Mouse (Mus musculus) left cerebral cortex, adult 2 months (tissue): ENCODE measurements around the gene 1810013L24Rik. TPM values are rescaled to one million over a fixed set of nuclear protein-coding genes. Genes with fewer than 3 reads are reported as not detected.

Experiments used
- DNase-seq, 2 experiments: peaks; one replicate each; pipeline ENCODE4 v3.0.0; 2021 to 2022; ENCODE audit warnings: low spot score in 2 of 2, mixed read lengths in 1 of 2; ENCODE audit errors: extremely low spot score in 1 of 2
- H3K27ac ChIP-seq: fragments of 200-600 bp; 2 replicates; pipeline ENCODE4 v1.8.1; 2022
- H3K4me3 ChIP-seq: fragments of 200-600 bp; 2 replicates; pipeline ENCODE4 v1.8.1; 2022
- CTCF ChIP-seq: fragments of 200-600 bp; IDR thresholded peaks from 2 replicates; pipeline ENCODE4 v1.8.1; 2022; ENCODE audit warnings: antibody characterized with exemption, mild to moderate bottlenecking, moderate library complexity
- intact Hi-C: fragments of 180-260 bp; cut with DNase I; formaldehyde crosslinking; loops from one replicate; pipeline ENCODE4 v1.15.1; 2025
- total RNA-seq, 2 experiments: library from RNA; stranded (reverse); gene quantifications; 2 replicates each; pipeline ENCODE4 v1.2.3; 2021

1810013L24Rik gene
- total RNA-seq, 2 experiments from 2014 or later: 111 TPM

- Histone ChIP-seq H3K4me3 (no peak overlapping the region), H3K27ac (no peak overlapping the region)
- DNase-seq: no peak
- intact Hi-C loops: loop anchor here (10.0 kb wide), 1 partner anchor 154 kb away; the partner anchor contains the start of gene Gm5767
- TF ChIP-seq CTCF: no peak
Measured at GRCm38 (mm10) chr16:8838921-8839320, 9.0 kb downstream of the 1810013L24Rik start.

GRCm38 (mm10) chr16:8840557-8840956 lies 10.7 kb downstream of the 1810013L24Rik start:
- intact Hi-C loops: no loop called here
- no peak for TF ChIP-seq CTCF
- Histone ChIP-seq H3K27ac (no peak overlapping the region), H3K4me3 (no peak overlapping the region)
- DNase-seq: no peak

- H3K27ac ChIP-seq: no peak overlapping the region
- H3K4me3 ChIP-seq: no peak overlapping the region
- DNase-seq: no peak
- no peak for TF ChIP-seq CTCF
- intact Hi-C loops: no loop called here
Measured at GRCm38 (mm10) chr16:8842962-8843361, 13.1 kb downstream of the 1810013L24Rik start.

GRCm38 (mm10) chr16:8843580-8844175 lies 13.8 kb downstream of the 1810013L24Rik start:
- DNase-seq: no peak
- TF ChIP-seq CTCF: no peak
- Histone ChIP-seq H3K4me3 (no peak overlapping the region), H3K27ac (no peak overlapping the region)
- intact Hi-C loops: no loop called here

- DNase-seq: no peak
- no peak overlapping the region for H3K27ac ChIP-seq
- no peak overlapping the region for H3K4me3 ChIP-seq
- intact Hi-C loops: no loop called here
- no peak for TF ChIP-seq CTCF
Measured at GRCm38 (mm10) chr16:8845986-8846385, 16.1 kb downstream of the 1810013L24Rik start.

- Histone ChIP-seq H3K27ac (no peak overlapping the region), H3K4me3 (no peak overlapping the region)
- DNase-seq: no peak
- no peak for TF ChIP-seq CTCF
- intact Hi-C loops: no loop called here
Measured at GRCm38 (mm10) chr16:8848309-8849068, 18.6 kb downstream of the 1810013L24Rik start.

GRCm38 (mm10) chr16:8849929-8850328 lies 20.0 kb downstream of the 1810013L24Rik start:
- no peak for DNase-seq
- Histone ChIP-seq H3K27ac (no peak overlapping the region), H3K4me3 (no peak overlapping the region)
- intact Hi-C loops: no loop called here
- no peak for TF ChIP-seq CTCF

GRCm38 (mm10) chr16:8855143-8855542 lies 25.2 kb downstream of the 1810013L24Rik start:
- intact Hi-C loops: no loop called here
- no peak for TF ChIP-seq CTCF
- H3K4me3 ChIP-seq: no peak overlapping the region

GRCm38 (mm10) chr16:8856820-8857219 lies 26.9 kb downstream of the 1810013L24Rik start:
- Histone ChIP-seq H3K27ac (no peak overlapping the region), H3K4me3 (no peak overlapping the region)
- intact Hi-C loops: no loop called here
- no peak for TF ChIP-seq CTCF
- no peak for DNase-seq

More at GRCm38 (mm10) chr16:8855143-8855542, 25.2 kb downstream of the 1810013L24Rik start:
- DNase-seq: no peak
- H3K27ac ChIP-seq: no peak overlapping the region

GRCm38 (mm10) chr16:8862336-8862987 lies 32.6 kb downstream of the 1810013L24Rik start:
- no peak for TF ChIP-seq CTCF
- Histone ChIP-seq H3K4me3 (no peak overlapping the region), H3K27ac (no peak overlapping the region)
- intact Hi-C loops: loop anchor here (10.0 kb wide), 1 partner anchor 368 kb away; no protein-coding TSS in a partner anchor
- DNase-seq: no peak

- peak overlapping the region; percentile 22; the same call in 1 of the 2 replicates for H3K4me3 ChIP-seq
- intact Hi-C loops: loop anchor here (10.0 kb wide), 1 partner anchor 369 kb away; no protein-coding TSS in a partner anchor
- no peak for TF ChIP-seq CTCF
- peak overlapping the region; percentile 78 for H3K27ac ChIP-seq
- DNase-seq: peak in 1 of 2 experiments; percentile 10
Measured at GRCm38 (mm10) chr16:8864223-8864631, 34.3 kb downstream of the 1810013L24Rik start.
